Mouse (Mus musculus) urinary bladder, postnatal 14 days (tissue): ENCODE data around the gene Tnfrsf11a.

Source experiments
- DNase-seq: peaks from one replicate; pipeline ENCODE4 v3.0.0; 2021; ENCODE audit warnings: low spot score

Gene Tnfrsf11a

DNA sequence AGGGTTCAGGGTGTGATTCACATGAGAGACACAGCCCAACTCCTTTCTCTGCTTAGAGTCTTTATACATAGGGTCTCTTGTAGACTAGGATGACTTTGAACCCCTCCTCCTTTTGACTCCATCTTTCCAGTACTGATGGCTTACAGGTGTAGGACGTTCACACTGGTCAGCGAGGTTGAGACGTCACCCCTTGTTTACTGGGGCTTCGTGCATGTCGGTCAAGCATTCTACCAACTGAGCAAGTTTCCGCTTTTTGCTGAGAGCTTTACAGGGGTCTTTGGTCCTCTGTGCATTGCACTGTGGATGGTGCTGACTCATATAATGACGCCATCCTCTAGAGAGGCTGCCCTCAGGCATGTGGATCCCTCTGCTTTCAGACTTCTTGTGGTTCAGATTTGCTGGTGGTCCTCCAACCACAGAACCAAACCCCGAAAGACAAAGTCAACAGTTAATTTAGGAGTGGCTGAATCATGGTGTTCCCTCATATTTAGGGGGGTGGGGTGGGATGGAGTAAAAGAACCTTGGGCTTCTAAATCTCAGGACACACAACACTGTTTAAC lies 47.3 kb downstream of the Tnfrsf11a start:
- no peak for DNase-seq

DNA sequence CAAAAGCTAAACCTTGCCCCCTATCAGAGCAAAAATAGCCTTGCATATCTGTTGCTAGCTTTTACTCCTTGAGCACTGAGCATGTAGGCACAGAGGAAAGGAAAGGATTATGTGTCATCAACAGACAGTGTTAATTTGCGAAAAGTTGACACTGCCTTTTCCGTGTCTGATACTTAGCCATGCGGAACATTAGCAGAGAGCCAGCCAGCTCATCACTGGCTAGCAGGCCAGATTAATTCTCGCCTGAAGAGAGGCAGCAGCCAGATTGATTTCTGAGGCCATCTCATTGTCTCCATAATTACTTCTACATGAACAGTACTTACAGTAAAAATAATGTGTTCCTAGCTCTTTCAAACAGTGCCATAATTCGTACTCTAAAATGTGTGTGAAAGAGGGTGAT lies 48.7 kb downstream of the Tnfrsf11a start:
- DNase-seq, result no peak

DNA sequence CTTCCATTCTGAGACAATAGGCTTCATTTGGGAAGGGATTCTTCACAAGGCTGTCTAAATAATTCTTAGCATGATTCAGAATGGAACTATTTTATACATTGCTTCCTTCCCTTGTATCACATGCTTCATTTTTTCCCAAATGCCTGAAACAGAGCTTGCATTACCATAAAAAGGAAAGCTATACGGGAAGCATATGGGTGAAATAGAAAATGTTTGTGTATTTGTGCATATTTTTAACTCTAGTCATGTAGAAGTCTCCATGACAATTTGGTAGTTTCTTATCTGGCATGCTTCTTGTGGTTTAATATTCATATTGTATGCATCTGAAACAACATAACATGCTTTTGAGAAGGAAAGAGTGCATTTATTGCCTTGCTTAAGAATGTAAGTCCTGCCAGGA lies 52.3 kb downstream of the Tnfrsf11a start:
- no peak for DNase-seq

- DNase-seq, result no peak
Measured at GRCm38 (mm10) chr1:105842950-105843349, 62.4 kb downstream of the Tnfrsf11a start.

- DNase-seq, result no peak
Measured at GRCm38 (mm10) chr1:105843386-105843785, 62.9 kb downstream of the Tnfrsf11a start.

DNA sequence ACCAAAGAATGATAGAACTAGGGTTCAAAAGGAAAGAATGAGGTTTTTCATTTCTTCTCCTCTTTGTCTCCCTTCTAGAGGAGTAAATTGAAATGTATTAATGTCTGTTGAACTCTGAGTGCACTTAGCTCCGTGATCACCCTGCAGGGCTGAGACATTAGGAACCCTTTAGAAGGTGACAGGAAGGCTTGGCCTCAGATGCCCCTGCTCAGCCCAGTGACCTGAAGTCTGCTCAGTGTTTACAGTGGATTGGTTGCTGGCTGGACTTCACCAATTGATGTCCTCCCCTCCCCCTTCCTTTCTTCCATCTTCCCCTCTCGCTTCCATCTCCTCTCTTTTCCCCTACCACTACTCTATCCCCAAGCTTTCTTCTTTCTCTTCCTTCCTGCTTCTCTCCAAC lies 63.3 kb downstream of the Tnfrsf11a start:
- no peak for DNase-seq

GRCm38 (mm10) chr1:105844341-105845006 lies 64.0 kb downstream of the Tnfrsf11a start:
- no peak for DNase-seq

DNA sequence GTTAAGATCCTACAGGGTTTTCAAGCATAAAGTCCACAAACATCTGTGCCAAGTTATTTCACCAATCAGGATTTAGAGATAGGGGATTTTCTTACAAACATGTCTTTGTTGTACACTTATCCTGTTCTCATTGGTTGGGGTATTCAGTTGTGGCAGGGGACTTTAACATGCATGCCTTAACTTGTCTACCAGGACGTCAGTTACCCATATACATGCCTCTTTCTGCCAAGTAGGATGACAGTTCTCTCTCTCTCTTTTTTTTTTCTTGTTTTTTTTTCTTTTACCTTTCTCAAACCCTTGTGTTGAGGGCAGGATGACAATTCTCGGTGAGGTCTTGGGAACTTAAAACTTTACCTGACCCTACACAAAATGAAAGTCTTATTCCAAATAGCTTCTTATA lies 65.9 kb downstream of the Tnfrsf11a start:
- no peak for DNase-seq

DNA sequence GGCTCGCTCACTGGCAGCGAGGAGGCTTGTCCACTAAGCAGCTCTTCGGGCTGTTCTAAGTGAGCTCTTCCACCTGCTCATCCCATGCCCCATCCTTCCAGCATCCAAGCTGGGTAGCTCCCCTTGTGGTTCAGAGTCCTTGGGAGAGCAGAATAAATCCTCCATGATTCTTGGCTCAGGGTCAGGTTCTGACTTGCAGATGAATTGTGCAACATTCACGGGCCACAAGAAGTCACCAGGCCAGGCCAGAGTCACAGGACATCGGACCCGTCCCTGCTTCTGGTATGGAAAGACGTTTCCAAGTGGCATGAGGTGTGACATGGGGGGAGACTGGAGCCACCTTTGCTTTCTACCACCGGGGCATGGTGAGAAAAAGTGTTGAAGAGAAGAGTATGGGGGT lies 68.3 kb downstream of the Tnfrsf11a start:
- no peak for DNase-seq

- DNase-seq, result no peak
Measured at GRCm38 (mm10) chr1:105851341-105851740, 70.8 kb downstream of the Tnfrsf11a start.

DNA sequence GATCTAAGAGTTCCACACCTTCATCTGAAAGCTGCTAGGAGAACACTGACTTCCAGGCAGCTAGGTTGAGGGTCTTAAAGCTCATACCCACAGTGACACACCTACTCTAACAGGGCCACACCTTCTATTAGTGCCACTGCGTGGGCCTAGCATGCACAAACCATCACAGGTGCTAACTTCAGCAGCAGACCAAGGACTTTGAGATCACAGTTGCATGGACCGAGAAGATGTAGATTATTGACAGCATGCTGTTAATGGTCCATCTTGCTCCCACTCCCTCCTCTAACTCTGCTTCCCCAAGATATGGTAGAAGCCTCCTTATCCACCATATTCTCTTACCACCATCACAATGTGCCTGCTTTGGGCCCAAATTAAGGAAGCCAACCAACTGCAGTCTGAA lies 79.2 kb downstream of the Tnfrsf11a start:
- DNase-seq, result no peak

DNA sequence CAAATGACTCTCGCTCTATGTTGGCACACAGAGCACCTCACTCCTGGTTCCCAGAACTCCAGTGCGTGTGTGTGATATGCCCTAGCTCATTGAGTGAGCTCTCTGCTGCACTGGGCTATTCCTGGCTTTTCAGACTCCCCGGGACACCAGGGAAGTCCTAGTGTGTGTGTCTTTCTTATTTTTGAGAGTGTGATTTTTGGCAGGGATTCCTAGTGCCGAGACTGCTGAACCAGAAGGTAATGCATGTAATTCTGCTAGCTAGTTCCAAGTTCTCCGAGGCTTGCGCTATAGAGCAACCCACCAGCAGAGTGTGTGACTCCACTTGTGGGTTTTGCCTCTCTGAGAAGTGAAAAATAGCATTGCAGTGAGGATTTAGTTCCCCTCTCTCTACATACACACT lies 96.1 kb downstream of the Tnfrsf11a start:
- no peak for DNase-seq

DNA sequence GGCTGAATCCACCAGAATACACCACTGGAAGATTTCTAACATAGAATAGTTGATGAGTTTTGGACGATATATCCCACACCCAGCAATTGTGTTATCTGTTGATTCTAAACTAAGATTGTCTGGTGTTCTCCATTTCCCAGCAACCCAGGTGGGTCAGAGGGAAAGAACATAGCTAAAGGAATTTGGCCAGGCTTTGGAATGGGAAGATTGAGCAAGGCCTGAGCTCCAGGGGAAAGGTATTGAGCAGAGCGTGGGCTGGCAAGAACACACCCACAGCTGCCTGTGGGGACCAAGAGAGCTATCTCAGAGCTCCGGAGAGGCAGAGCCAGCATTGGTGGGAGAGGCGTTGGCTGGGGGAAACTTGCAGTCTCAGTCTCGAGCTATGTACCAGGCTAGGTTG lies 97.3 kb downstream of the Tnfrsf11a start:
- DNase-seq, result no peak

DNA sequence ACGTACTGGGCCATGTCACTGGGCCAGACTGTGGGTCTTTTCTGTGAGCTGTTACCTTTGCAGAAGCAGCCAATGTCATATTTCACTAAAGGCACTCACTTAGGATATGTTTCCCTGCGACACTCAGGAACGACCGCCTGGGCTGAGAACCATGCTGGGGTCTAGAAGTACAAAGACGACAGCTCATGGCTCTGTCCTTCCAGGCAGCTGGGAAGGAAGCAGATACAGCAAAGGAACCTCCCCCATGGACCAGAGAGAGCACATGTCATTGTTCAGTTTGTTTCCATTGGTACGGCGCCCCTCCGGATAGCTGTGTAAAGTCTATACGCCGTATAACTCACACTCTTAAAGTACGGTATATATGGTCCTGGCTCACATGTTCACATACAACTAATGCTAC lies 97.9 kb downstream of the Tnfrsf11a start:
- no peak for DNase-seq

GRCm38 (mm10) chr1:105880555-105881304 lies 100.2 kb downstream of the Tnfrsf11a start:
- peak; percentile 34 for DNase-seq

GRCm38 (mm10) chr1:105881466-105881865 lies 100.9 kb downstream of the Tnfrsf11a start:
- peak; percentile 60 for DNase-seq

- no peak for DNase-seq
Measured at GRCm38 (mm10) chr1:105883498-105883897, 103.0 kb downstream of the Tnfrsf11a start.

GRCm38 (mm10) chr1:105885101-105885500 lies 104.6 kb downstream of the Tnfrsf11a start:
- DNase-seq, result no peak

DNA sequence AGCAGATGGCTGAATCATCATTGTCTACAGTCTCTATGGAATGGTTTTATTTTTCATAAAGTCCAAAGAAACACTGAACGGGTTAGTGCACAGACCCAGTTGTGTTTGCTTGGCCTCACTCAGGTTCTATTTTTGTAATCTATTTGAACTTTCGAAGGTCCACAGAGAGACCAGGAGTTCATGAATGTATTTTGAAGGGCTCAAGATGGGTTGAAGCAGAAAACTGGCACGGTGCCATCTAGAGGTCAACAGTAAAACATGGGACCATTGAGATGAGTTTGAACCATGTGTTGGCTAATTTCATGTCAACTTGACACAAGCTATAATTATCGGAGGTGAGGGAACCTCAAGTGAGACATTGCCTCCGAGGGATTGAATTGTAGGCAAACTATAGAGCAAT lies 105.1 kb downstream of the Tnfrsf11a start:
- DNase-seq, result no peak

- no peak for DNase-seq
Measured at GRCm38 (mm10) chr1:105886358-105886757, 105.8 kb downstream of the Tnfrsf11a start.

GRCm38 (mm10) chr1:105891032-105891725 lies 110.7 kb downstream of the Tnfrsf11a start:
- peak; percentile 93 for DNase-seq

DNA sequence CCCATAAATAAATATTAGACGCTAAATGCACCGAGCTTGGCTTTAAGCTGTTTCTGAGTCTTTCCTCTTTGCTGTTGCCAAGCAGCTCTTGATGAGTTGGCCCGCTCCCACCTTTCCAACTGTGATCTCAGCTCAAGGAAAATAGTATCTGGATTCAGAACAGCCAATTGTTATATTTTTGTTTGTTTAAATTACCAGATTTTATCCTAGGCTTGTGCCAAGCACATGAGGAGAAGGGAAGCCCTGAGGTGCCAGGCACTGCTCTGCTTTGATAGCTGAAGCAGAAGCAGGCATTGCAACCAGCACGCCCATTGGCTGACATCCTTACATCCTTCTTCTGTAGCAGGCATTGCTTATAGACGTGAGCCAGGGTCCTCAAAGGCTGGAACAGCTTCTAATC lies 114.5 kb downstream of the Tnfrsf11a start:
- no peak for DNase-seq
